Mouse (Mus musculus) spleen, postnatal 4 days (tissue): ENCODE results near the gene Gm21883.
"Not testable (repeated sequence)": the region's sequence is repeated elsewhere in the genome, so short reads cannot be mapped to it uniquely, and the experiment has no call there.

Experiments
- DNase-seq, 2 experiments: peaks; one replicate each; pipeline ENCODE4 v3.0.0; 2022; ENCODE audit warnings: low spot score in 2 of 2

Gm21883 gene

DNA sequence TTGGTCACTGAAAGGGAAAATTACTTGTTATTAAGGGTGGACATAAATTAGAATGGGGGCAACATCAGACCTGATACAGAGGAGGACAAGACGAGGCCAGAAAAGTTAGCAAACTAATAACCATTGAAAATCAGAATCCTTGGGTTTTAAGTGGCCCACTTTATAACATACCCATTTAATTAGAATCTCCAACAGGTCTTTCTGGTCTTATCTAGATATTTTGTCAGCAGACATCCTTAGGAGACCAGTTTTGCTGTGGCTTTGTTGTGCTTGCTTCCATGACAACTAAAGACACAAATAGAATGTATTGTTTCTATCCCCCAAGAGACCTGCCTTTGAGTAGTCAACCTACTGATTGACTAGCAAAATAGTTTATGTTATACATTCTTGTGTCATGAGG, at the start of gene Gm21883:
TSS of gene Gm21883 (minus strand) at position 101 of the 400 bp plus-strand sequence.
- DNase-seq, result not testable (repeated sequence)

- DNase-seq, result not testable (repeated sequence)
Observed at GRCm38 (mm10) chrX:31618820-31619219, 44.7 kb upstream of the Gm21883 start, which contains the start of gene Spin2e. Gene Spin2e, minus strand, starts transcription at chrX:31618920.
